Mouse (Mus musculus) brain, adult 10 weeks (tissue): ENCODE results near the gene Scamp1. TPM values are rescaled to one million over a fixed set of nuclear protein-coding genes. Genes with fewer than 3 reads are reported as not detected.

Experiments used
- polyA plus RNA-seq: library from polyadenylated mRNA; stranded (reverse); fragments of 350-450 nt; fragmentation: Illumina TruSeq; extraction: RNeasy Lipid Tissue Mini Kit (QIAGEN cat#74804); gene quantifications from one replicate; pipeline ENCODE4 v1.2.3, GENCODE M21; 2015; ENCODE audit warnings: low read depth, low replicate concordance

The Scamp1 gene
- 149 TPM for polyA plus RNA-seq

DNA sequence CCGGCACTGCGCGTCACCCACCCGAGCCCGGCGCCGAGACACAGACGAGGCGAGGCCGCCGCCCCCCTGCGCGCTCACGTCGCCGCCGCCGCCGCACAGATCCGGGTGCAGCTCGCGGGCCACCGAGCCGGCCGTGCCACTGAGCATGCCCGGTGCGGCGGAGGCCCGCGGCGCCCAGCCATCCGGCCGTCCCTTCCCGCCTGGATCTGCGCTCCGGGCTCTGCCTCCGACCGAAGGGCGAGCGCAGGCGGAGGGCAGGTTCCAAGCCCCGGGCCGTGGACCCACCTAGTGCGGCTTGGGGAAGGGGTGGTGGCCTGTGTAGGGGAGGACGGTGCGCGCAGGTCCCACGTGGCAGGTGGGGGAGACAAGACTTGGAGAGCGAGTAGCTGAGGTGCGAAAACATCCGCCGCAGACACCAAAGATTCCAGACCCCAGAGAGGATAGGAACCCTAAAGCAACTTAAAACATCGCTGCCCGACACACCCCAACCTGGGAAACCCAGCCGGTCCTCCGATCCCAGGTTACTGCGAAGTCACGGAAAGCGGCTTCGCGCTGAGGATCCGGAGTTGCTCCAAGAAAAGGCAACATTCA lies at the start of gene Scamp1:
Gene Scamp1 (minus strand): TSS at position 577 of the 591 bp plus-strand sequence.

Other genes starting within 250 kb of the Scamp1 start
- gene Lhfpl2, start 228.1 kb downstream of the Scamp1 start, polyA plus RNA-seq = 15.1 TPM
- 32.1 TPM for gene Ap3b1, start 73.1 kb upstream of the Scamp1 start, polyA plus RNA-seq